In the genomic region with DNA sequence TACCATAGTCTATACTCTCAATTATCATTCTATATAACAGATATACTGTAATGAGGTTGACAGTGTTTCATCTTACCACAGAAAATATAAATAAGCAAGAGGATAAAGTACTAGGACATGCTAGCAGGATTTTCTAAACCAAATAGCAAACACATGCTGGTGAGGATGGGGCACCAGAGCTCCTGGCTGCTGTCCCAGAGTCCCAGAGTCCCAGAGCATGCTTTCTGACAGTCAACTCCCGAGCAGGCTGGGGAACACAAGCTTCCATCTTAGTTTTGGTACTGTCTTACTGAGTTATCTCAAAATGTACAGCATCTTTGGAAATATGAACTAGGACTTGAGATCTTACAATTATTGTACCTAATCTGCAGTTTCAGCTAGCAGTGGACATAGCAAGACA, we compare ENCODE assay signal across 11 mouse cellular contexts. TPM values are rescaled to one million over a fixed set of nuclear protein-coding genes. Genes with fewer than 3 reads are reported as not detected.
DNase-seq lines count a peak whose midpoint lies in the region; ATAC-seq and TF ChIP-seq lines count a peak whose summit lies in the region.
"Had no signal": no experiment of that assay in that cellular context is flagged by ENCODE, and none has a peak within 500 bp of the region (broad histone marks: within the 10 kb centered on the region; RNA-seq: fewer than 3 reads in every experiment).

No protein-coding gene starts in this region.

- 0 out of 2 replicates have a peak overlapping the region, but pooled peaks have one; percentile 16 for H3K27ac ChIP-seq in gastrocnemius, adult 2 months
- H3K27ac ChIP-seq in liver, adult 2 months (replicated peaks; ENCODE audit: insufficient read depth, low read depth, low read length): no peak overlapping the region
- H3K27ac ChIP-seq in liver, embryonic 12.5 days: no peak overlapping the region
- no peak overlapping the region for H3K27ac ChIP-seq in forebrain, postnatal 0 days (ENCODE audit: low read depth, low read length)
- H3K27ac ChIP-seq: embryonic facial prominence, embryonic 12.5 days; midbrain, embryonic 12.5 days had no signal

- H3K4me2 ChIP-seq in liver, embryonic 12.5 days: no peak overlapping the region
- H3K4me2 ChIP-seq in forebrain, postnatal 0 days (ENCODE audit: low read depth): no peak overlapping the region
- H3K4me2 ChIP-seq: embryonic facial prominence, embryonic 12.5 days; liver, embryonic 11.5 days; midbrain, embryonic 12.5 days had no signal

- DNase-seq in gastrocnemius, adult 2 months: peak; percentile 41
- DNase-seq in gastrocnemius, adult 8-10 months (ENCODE audit: low spot score in 2 of 2): no peak
- DNase-seq in liver, adult 2 months (ENCODE audit: extremely low read depth, low read depth, low spot score): peak; percentile 55
- DNase-seq in brain, embryonic 14.5 days (ENCODE audit: low read depth): peak; percentile 61
- no peak for DNase-seq in forebrain, postnatal 0 days
- no peak for DNase-seq in kidney, postnatal 4 days
- DNase-seq in urinary bladder, postnatal 10 days (ENCODE audit: low spot score): no peak

- H3K4me3 ChIP-seq in gastrocnemius, adult 2 months: no peak overlapping the region
- no peak overlapping the region for H3K4me3 ChIP-seq in liver, adult 2 months (ENCODE audit: insufficient read depth, low read depth, low read length)
- no peak overlapping the region for H3K4me3 ChIP-seq in liver, embryonic 12.5 days
- H3K4me3 ChIP-seq in forebrain, postnatal 0 days (ENCODE audit: low read depth, low read length): no peak overlapping the region
- H3K4me3 ChIP-seq: embryonic facial prominence, embryonic 12.5 days; midbrain, embryonic 12.5 days had no signal

- no peaks in the 10 kb centered on the region for H3K27me3 ChIP-seq in liver, adult 2 months (ENCODE audit: control insufficient read depth, insufficient read depth, low read length)
- no peaks in the 10 kb centered on the region for H3K27me3 ChIP-seq in liver, embryonic 12.5 days (replicated peaks)
- no peaks in the 10 kb centered on the region for H3K27me3 ChIP-seq in forebrain, postnatal 0 days (ENCODE audit: insufficient read depth, low read length)
- H3K27me3 ChIP-seq: embryonic facial prominence, embryonic 12.5 days; midbrain, embryonic 12.5 days had no signal

- WGBS in liver, adult 2 months: 7% methylated on average over 1 of the region's 1 CpGs
- 54% methylated on average over 1 of the region's 1 CpGs for WGBS in liver, embryonic 12.5 days (ENCODE audit: insufficient replicate concordance)
- WGBS in forebrain, postnatal 0 days: 26% methylated on average over 1 of the region's 1 CpGs

- no peak overlapping the region for H3K9ac ChIP-seq in liver, adult 2 months (ENCODE audit: low read depth, low read length)
- no peak overlapping the region for H3K9ac ChIP-seq in liver, embryonic 12.5 days
- no peak overlapping the region for H3K9ac ChIP-seq in forebrain, postnatal 0 days
- H3K9ac ChIP-seq: embryonic facial prominence, embryonic 12.5 days; midbrain, embryonic 12.5 days had no signal

- ATAC-seq in liver, embryonic 12.5 days: no peak
- peak; percentile 43; the same call in 1 of the 2 replicates for ATAC-seq in forebrain, postnatal 0 days

- H3K9me3 ChIP-seq in liver, embryonic 12.5 days (replicated peaks): no peaks in the 10 kb centered on the region
- H3K9me3 ChIP-seq in forebrain, postnatal 0 days (ENCODE audit: low read length): no peaks in the 10 kb centered on the region
- H3K9me3 ChIP-seq: embryonic facial prominence, embryonic 12.5 days; midbrain, embryonic 12.5 days had no signal

- peaks cover 2% of the 10 kb centered on the region; the same call in 1 of the 2 replicates for H3K4me1 ChIP-seq in liver, adult 2 months (ENCODE audit: control insufficient read depth, insufficient read depth, low read length)
- H3K4me1 ChIP-seq in liver, embryonic 12.5 days: peaks cover 7% of the 10 kb centered on the region; the same call in 1 of the 2 replicates
- H3K4me1 ChIP-seq in forebrain, postnatal 0 days (ENCODE audit: insufficient read depth): no peaks in the 10 kb centered on the region

- peaks cover 20% of the 10 kb centered on the region; the same call in 1 of the 2 replicates for H3K79me2 ChIP-seq in liver, adult 2 months (ENCODE audit: control insufficient read depth, insufficient read depth, low read length)

- intact Hi-C loops in gastrocnemius, adult 2 months (cut with DNase I): no loop called here

- TF ChIP-seq POLR2A in liver, adult 2 months (IDR thresholded peaks at IDR 0.05; ENCODE audit: extremely low read depth, insufficient read depth, low read length): no peak
- no peak for TF ChIP-seq POLR2A in brain, embryonic 14.5 days (IDR thresholded peaks at IDR 0.05; ENCODE audit: borderline replicate concordance, extremely low read depth, insufficient read depth, insufficient read length, poor library complexity, severe bottlenecking)

- no peak for TF ChIP-seq CTCF in gastrocnemius, adult 2 months (IDR thresholded peaks at IDR 0.05)
- TF ChIP-seq CTCF in liver, adult 2 months (IDR thresholded peaks at IDR 0.05; ENCODE audit: low read depth, low read length): no peak
- TF ChIP-seq CTCF in brain, embryonic 14.5 days (IDR thresholded peaks at IDR 0.05; ENCODE audit: borderline replicate concordance, extremely low read depth, insufficient read depth, insufficient read length): no peak
- no peak for TF ChIP-seq CTCF in forebrain, postnatal 0 days (IDR thresholded peaks at IDR 0.05; ENCODE audit: low read depth)

- no peaks in the 10 kb centered on the region for H3K36me3 ChIP-seq in liver, adult 2 months (ENCODE audit: control insufficient read depth, insufficient read depth, low read length)
- H3K36me3 ChIP-seq in liver, embryonic 12.5 days: no peaks in the 10 kb centered on the region
- no peaks in the 10 kb centered on the region for H3K36me3 ChIP-seq in forebrain, postnatal 0 days (ENCODE audit: insufficient read depth)
- H3K36me3 ChIP-seq: embryonic facial prominence, embryonic 12.5 days; midbrain, embryonic 12.5 days had no signal

RNA-seq across cellular contexts. Expression of a gene that starts 14.8 kb away (rescaled TPM):
- 100 to 1,000 TPM in 1 of 2 experiments, 10 to 100 TPM in 1; 94.2 to 104 TPM for total RNA-seq in gastrocnemius, adult 2 months (2021)
- total RNA-seq in gastrocnemius, adult 8-10 months (2022): 10 to 100 TPM; 79.7 to 99.3 (median 89.4) TPM
- 32.7 and 35.5 TPM in 2 replicates for total RNA-seq in liver, adult 2 months (2014; rRNA removed)
- 16.5 and 21.6 TPM in 2 replicates for polyA plus RNA-seq in liver, adult 2 months (2012; rRNA removed)
- 39.5 and 41.5 TPM in 2 replicates for polyA plus RNA-seq in liver, embryonic 12.5 days (2016; fragmentation: Nextera tagmentation; extraction: Ambion mirVana)
- 223 and 255 TPM in 2 replicates for polyA plus RNA-seq in brain, embryonic 14.5 days (2012; rRNA removed)
- 237 and 240 TPM in 2 replicates for total RNA-seq in forebrain, postnatal 0 days (2014; rRNA removed)
- polyA plus RNA-seq in forebrain, postnatal 0 days (2015; fragmentation: Nextera tagmentation; extraction: Ambion mirVana): 116 and 157 TPM in 2 replicates

Comparison
In these comparisons a context has a peak if more than half of its experiments do, and no peak if none do; other contexts are left out.
1. DNase-seq: peak in gastrocnemius, adult 2 months (single experiment), liver, adult 2 months (single experiment) and brain, embryonic 14.5 days (single experiment); none in gastrocnemius, adult 8-10 months (0 of 2), forebrain, postnatal 0 days (single experiment), kidney, postnatal 4 days (0 of 2) and urinary bladder, postnatal 10 days (single experiment).